Mouse (Mus musculus) liver, adult 10 weeks (tissue): Measurements from ENCODE around the gene Sod1. TPM values are rescaled to one million over a fixed set of nuclear protein-coding genes. Genes with fewer than 3 reads are reported as not detected.

Source experiments
- polyA plus RNA-seq: library from polyadenylated mRNA; stranded (reverse); fragments of 350-450 nt; fragmentation: Illumina TruSeq; extraction: RNeasy Lipid Tissue Mini Kit (QIAGEN cat#74804); gene quantifications from one replicate; pipeline ENCODE4 v1.2.3, GENCODE M21; 2014; ENCODE audit warnings: low read depth, low replicate concordance

The Sod1 gene
- 993 TPM for polyA plus RNA-seq

DNA sequence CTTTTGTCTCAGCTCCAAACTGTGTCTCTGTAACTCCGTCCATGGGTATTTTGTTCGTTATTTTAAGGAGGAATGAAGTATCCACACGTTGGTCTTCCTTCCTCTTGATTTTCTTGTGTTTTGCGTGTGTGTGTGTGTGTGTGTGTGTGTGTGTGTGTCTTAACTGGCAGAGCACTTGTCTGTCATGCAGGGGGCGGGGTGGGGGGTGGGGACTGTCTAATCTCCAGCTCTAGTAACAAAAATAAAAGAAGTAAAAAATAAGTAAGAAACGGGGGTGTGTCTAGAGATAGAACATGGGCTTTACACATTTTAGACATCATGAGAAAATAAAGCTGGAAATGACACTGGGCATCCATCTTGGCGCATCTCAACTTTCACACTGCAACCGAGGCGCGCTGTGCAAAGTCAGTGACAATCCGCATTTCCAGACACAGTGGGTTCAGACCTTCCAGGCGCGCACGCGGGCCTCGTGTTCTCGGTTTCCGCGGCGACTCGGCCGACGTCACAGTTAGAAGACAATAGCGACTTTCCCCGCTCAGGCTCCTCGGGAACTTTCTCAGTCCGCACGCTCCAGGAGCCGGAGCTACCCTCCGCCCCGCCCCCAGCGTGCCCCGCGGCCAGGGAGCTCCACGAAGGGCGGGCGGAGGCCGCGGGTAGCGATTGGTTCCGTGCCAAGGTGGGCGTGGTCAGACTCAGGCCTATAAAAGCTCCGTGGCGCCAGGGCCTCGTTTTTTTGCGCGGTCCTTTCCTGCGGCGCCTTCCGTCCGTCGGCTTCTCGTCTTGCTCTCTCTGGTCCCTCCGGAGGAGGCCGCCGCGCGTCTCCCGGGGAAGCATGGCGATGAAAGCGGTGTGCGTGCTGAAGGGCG lies at the start of gene Sod1:
Gene Sod1, plus strand, starts transcription at position 729 of the 866 bp plus-strand sequence.

Other genes with a start within 250 kb of the Sod1 start
- gene Tiam1, start 77.0 kb upstream of the Sod1 start, polyA plus RNA-seq, result 0.50 TPM
- 8.0 TPM for gene Scaf4, start 63.7 kb downstream of the Sod1 start, polyA plus RNA-seq
- gene Hunk, start 165.3 kb downstream of the Sod1 start, polyA plus RNA-seq, result 0.24 TPM